Mouse (Mus musculus) heart, postnatal 10 days (tissue): ENCODE measurements around the gene Zfhx3. TPM values are rescaled to one million over a fixed set of nuclear protein-coding genes. Genes with fewer than 3 reads are reported as not detected.

Experiments
- DNase-seq, 2 experiments: peaks; one replicate each; pipeline ENCODE4 v3.0.0; 2021
- intact Hi-C: fragments of 180-260 bp; cut with DNase I; formaldehyde crosslinking; loops from one replicate; pipeline ENCODE4 v1.15.1; 2025
- total RNA-seq, 2 experiments: library from RNA; stranded (reverse); gene quantifications; 2 replicates each; pipeline ENCODE4 v1.2.3; 2021

Gene Zfhx3
- total RNA-seq, 2 experiments from 2014 or later: 10.8 TPM

DNA sequence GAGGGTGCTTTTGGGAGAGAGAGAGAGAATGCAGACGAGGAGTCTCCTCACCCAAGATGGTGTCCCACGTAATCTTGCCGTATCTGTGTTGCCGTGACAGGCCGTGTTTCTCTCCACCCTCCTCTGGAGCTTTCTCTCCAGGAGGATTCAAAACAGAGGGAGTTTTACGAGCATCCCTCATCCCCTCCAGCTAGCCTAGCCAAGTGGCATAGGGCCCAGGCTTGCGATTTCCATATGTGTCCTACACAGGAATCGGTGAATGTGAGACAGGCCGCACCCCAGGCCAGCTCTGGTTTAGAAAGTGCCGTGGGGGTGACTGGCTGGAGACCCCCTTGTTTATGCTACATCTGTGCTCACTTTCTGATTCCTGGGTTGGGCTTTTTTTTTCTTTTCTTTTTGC lies 869.2 kb downstream of the Zfhx3 start:
- intact Hi-C loops: no loop called here
- DNase-seq: peak; percentile 31 to 34

DNA sequence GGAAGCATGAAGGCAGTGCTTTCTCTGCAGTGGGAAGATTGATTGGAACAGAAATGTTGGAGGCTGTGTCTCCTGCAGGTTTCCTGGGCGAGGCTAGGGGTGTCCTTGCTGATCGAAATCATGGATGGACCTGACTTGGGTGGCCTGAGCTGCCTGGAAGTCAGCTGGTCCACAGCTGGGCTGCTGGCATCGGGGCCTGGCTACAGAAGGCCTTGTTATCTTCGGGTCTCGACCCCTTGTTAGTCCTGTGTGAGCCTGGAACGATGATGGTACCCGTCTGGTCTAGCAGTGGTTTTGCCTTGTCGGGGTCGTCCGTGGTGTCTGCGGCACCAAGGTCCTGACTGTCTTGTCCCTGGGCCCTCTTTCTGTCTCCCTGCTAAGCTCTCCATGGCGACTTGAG lies 870.9 kb downstream of the Zfhx3 start:
- intact Hi-C loops: no loop called here
- no peak for DNase-seq

DNA sequence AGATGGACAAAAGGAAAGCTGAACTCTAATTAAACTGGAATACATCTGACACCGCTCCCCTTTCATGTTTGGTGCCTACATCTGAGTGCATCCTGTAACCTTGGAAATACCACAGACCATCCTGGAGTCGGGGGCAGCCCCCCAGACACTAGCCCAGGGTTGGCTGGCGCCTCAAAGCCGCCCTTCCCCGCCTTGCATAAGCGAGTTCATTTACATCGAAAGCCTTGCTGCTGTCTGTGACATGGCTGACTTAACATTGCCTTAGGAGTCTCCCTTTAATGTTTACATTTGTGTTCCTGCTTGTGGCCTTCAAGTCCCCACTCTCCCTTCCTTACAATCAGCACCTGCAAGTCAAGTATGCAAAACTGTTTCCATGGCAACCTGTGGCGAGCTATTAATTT lies 876.8 kb downstream of the Zfhx3 start:
- intact Hi-C loops: no loop called here
- no peak for DNase-seq

DNA sequence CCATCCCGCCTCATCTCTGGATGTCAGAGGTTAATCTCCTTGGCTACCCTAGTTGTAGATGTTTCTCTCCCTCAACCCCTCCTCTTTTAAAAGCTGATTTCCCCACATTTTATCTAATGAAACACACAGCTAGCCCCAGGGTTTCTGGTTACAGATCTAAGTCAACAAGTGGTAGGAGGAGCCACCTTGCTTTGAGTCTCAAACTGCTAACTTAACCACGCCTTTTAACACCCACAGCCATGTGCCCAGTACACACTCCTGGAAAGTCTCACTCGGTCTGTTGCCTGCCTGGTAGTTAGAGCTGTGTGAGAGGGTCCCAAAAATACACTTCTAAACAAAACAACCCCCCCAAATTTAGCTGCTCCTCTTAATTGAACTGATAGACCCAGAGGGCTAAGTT lies 877.4 kb downstream of the Zfhx3 start:
- intact Hi-C loops: no loop called here

DNA sequence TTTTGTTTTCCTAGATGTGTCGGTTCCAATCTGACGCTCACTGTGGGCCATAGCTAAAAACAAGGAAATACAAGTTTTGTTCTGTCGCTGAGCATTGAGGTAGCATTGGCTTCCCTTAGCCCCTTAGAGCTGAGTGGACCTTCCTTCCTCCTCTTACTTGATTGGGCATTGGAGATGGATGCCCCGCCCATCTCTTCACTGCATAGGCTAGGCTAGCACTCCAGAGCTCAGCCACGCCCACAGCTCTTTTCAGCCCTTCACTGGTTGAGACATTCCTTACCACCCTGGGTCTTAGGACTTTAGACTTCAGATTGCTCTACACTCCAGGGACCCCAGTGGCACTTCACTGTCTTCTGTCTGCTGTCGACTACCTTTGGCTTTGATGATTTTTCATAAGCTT lies 878.2 kb downstream of the Zfhx3 start:
- intact Hi-C loops: no loop called here
- DNase-seq: peak; percentile 34 to 37

More for the DNA sequence above, 877.4 kb downstream of the Zfhx3 start:
- no peak for DNase-seq

DNA sequence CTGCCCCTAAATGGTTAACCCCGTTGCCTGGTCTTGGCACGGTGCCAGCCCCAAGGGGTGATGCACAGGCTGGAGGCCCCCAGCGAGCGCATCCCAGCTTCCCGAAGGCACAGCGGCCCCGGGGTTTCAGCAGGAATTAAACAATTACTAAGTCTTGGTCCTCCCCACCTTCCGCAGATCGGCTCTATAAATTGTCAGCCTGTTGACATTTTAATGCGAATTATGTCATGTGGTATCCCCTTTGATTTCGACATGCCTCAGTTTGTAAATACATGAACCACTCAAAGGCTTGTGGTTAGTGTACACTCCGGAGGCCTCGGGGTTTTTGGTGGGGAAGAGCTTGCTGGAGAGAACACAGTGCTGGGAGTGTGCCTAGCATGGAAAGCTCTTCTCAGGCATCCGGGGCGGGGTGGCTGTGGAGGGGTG lies 880.4 kb downstream of the Zfhx3 start:
- intact Hi-C loops: no loop called here
- DNase-seq: no peak

DNA sequence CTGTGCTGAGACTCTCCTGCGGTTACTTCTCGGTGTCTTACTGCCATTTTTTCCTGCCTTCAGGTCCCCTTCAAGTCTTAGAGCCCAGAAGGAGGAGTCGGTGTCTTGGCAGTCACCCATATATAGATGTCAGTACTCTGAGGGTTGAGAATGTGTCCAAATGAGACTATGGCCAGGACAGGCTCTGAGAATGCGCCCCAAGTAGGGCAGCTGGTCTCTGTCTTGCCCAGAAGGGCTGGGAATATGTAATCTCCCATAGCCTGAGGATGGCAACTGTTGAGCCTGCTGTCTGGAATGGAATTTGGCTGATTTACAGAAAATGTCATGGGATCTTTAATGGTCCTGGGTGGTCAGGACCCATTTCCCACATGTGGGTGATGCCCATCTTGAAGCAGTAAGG lies 881.6 kb downstream of the Zfhx3 start:
- no peak for DNase-seq

DNA sequence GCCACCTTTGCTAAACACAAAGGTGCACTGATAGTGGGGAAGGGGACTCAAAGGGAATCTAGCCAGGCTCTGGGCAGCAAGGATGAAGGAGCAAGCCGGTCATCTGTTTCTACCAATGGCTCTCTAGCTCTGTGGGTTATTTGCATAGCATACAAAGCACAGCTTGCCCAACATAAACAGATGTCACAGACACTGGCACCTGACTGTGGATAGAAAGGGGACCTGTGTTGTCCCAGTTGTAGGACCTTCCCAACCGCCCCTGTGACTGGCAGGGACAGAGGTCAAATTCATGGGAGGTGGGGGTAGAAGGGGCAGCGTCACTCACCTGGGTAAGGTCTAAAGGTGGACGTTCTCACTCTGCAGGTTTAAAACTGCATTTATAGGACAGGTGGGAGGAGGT lies 884.0 kb downstream of the Zfhx3 start:
- DNase-seq: no peak
- intact Hi-C loops: no loop called here

More for the DNA sequence above, 881.6 kb downstream of the Zfhx3 start:
- intact Hi-C loops: no loop called here

DNA sequence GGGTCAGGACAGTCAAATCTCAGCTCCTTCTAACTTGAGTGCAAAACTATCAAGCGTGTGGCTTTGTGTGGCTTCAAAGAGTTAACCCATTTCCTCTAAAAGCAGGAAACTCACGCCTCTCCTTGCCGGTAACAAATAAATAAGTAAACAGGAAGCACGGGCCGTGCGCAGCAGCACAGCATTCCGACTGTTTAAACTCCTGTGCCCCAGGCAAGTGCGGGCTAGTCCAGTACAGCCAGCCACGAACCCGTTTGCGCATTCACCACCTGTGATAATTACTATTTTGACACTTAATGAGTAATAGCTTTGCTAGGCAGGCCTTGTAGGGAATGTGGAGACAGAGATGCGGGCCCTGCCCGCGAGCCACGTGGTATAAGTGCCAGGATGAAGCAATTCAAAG lies 885.0 kb downstream of the Zfhx3 start:
- intact Hi-C loops: no loop called here
- peak in 1 of 2 experiments; percentile 20 for DNase-seq

DNA sequence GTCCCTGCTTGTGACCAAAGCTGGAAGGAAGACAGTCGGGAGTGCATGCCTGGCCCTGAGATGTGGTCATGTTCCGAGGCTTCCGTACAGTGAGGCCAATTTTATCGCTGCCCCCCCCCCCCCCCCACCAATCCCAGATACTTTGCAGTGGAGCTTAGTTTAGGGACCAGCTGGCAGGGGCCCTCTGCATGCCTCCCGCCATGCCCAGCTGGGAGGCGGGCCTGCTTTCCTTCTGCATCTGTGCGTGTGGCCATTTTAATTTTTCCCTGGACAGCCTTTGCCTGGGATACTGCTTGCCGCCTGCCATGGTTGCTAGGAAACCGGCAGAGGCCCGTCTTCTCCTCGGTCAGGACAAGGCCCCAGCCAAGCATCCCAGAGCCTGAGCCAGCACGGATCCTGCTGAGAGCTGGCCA lies 886.9 kb downstream of the Zfhx3 start:
- peak; percentile 48 to 50 for DNase-seq
- intact Hi-C loops: no loop called here

DNA sequence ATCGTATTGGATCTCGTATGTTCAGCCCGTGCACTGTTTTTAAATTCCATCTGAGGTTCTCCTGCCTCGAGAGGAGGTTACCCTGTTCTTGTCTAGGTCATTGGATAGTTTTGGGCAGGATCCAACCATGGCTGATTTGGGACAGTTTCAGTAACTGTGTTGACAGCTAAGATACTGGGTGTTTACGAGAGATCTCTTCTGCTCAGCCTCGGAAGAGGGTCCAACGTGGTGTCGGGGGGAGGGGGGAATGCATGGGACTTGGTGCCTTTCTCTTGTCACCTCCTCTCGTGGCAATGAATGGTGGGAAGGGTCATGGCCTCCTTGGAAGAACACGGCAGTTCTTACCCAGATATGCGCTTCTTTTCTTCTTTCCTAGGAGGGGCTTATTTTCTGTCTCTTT lies 892.7 kb downstream of the Zfhx3 start:
- intact Hi-C loops: no loop called here
- DNase-seq: no peak

DNA sequence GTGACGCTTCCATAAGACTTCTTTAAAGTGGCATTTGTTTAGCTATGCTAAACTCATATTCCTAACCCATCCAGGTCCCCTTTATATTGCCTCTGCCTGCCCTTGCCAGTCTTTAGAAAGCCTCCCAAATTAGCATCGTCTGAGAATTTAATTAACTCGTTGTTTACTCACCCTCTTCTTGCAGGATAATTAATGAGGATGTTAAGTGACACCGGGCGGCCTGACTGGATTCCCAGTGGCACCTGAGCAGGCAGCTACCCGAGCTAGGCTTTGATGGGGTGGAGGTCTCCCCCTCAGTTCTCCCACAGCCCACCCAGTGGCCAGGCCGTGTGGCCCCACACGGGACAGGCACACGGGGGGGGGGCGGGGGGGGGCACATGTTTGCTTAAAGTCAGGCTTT lies 895.3 kb downstream of the Zfhx3 start:
- intact Hi-C loops: no loop called here
- no peak for DNase-seq

DNA sequence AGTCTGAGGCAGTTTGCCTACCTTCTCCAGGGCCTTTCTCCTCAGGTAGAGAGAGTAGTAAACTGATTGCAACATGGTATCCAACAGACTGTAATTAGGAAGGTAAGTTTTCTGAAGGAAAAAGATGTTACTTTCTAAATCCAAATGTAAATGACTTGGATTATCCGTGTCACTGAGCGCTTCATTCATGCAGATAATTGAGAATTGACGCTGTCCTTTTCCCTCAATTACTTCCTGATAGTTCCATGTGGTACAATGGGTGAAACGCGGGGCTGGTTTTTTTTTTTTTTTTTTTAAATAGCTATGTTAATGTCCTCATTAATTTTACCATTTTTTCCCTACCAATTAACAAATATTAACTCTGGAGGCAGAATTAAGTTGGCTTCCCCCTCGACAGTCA lies 896.3 kb downstream of the Zfhx3 start:
- intact Hi-C loops: no loop called here

DNA sequence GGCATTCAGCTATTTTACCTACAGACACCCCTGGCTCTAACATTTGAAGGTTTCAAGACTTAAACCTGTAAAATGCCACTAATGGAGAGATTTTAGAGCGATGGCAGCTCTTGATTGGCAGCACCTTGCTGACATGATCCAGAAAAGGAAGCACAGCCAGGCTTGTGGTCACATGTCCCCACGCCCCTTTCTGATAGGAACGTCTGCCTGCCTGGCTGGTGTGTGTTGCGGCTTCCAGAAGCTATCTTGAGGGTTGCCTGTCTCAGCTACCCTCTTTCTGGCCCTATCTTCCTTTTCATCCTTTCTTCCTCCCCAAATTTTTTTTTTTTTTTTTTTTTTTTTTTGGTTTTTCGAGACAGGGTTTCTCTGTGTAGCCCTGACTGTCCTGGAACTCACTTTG lies 899.9 kb downstream of the Zfhx3 start:
- no peak for DNase-seq
- intact Hi-C loops: no loop called here

More for the DNA sequence above, 896.3 kb downstream of the Zfhx3 start:
- no peak for DNase-seq

DNA sequence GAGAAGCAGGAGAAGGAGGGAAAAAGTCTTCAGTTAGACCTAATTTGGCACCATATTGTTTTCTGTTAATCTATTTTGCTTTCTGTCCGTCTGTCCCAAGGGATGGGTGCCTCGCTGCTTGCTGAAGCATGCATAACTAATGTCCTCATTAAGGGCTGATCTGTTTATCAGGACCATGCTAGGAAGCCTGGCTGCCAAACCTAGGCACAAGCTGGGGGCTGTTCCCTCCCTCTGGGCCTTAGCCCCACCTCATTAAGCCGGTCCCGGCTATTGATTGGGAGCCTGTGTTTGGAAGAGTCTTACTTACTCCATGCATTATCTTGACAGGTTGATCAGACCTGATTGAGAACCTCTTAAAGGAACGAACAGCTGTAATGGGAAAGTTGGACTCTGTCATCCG lies 903.7 kb downstream of the Zfhx3 start:
- intact Hi-C loops: no loop called here
- DNase-seq: no peak

DNA sequence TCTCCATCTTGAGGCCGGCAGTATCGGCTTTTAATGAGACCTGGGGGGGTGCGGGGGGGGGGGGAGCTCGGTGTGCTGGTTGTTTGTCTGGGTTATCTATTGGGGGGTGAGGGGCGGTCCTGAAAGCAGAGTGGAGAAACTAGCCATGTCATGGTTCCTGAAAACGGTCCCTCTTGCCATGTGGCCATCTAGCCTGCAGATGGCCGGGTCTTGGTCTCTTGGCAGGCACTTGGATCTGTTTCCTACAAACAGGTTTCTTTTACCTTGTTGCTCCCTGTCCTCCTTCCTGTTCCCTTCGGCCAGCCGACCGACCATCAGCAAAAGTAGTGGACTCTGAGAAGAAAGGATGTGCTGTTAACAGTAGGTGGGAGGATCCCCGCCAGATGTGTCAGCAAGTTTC lies 904.4 kb downstream of the Zfhx3 start:
- DNase-seq: peak in 1 of 2 experiments; percentile 13
- intact Hi-C loops: no loop called here

DNA sequence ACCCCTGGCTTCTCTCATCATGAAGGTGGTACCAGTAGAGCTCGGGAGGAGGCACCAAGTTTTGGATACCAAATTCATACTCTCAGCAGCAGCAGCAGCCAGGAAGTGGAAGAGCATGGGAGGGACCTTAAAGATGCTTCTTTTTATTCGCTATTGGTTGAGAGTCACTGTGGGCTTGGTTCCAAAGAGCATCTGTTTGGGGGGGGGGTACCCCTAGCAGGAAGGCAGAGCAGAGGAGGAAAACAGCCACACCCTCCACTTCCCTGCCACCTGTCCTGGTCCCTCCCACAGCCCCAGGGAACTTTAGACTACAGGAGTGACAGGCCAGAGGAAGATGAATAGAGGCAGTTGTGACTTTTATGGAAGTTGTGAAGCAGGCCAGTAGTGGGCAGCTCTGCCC lies 904.9 kb downstream of the Zfhx3 start:
- DNase-seq: peak in 1 of 2 experiments; percentile 17
- intact Hi-C loops: no loop called here

DNA sequence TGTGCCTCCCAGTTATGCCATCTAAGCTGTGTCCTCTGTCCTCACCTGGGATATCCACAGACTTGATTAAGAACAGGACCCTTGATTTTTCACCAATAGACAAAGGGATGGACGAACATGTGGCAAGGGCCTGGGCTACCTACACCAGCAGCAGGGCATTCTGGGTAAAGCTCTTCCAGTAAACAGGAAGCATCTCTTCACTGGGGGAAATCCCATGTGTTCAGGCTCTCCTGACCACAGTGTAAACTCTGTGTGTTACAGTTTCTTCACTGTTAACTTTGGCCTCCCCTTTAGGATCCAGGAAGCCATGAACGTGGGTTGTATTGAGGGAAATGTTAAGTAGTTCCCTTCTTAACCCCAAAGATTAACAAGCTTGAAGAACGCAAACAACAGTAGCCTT lies 906.0 kb downstream of the Zfhx3 start:
- no peak for DNase-seq
- intact Hi-C loops: no loop called here

DNA sequence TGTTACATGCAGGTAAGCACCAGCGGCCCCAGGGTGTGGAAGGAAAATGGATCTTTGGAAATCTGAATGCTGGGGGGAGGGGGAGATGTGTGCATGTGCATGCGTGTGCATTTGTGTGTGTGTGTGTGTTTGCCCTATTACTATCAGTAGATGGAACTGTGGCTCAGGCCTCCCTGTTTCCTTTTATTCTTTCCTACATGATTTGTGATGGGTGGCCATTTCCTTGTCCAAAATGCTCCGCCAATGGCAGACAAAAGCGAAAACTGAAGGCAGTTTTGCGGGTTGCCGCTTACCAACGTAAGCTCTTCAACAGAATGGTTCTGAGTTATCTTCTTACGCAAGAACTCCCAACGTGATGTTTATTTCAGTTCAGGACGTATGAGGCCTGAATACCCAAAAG lies 910.6 kb downstream of the Zfhx3 start:
- intact Hi-C loops: no loop called here
- no peak for DNase-seq

DNA sequence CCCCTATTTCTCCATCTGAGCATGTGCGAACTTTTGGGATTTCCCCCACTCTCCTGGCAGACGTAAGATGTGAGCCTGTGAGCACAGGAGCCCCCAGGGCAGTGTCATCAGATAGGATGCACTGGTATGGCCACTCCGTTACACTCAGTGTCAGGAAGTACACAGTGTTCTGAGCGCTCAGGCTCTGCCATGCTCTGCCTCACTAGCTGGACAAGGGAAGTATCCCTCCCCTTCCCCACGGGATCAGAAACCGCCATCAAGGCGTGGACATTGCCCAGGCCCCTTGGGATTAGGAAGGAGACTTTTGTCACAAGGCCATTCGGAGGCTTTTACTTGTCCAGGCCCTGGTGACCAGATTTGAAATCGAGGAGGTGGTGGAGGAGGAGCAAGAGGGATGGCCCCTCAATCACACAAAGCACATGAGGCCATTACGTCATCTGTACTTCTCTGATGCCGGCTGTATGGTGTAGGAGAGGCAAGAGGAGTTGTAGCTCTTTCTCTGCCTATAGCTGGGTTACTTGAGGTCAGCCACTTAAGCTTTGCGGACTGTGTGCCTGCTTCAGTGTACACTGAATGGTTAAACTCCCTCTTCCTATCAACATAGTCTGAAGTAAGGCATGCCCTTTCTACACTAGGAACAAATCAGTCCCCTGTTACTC lies 912.1 kb downstream of the Zfhx3 start:
- no peak for DNase-seq
- intact Hi-C loops: no loop called here

DNA sequence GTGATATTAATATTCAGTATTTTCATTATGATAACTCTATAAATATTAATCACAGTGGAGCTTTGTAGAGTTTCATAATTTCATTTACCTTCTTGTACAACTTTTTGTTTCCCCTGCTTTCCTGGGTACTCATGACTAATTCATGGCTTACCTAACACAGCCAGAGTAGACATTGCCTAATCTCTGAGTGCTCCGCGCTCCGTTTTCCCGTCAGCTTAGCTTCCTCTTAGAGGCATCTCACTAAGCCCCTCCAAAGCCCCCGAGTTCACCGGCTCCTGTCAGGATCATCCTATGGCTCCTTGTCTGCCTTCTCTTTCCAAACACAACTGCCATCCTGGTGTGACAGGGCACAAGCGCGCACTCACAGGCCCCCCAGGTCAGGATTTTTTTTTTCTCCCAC lies 916.6 kb downstream of the Zfhx3 start:
- intact Hi-C loops: no loop called here
- DNase-seq: no peak

DNA sequence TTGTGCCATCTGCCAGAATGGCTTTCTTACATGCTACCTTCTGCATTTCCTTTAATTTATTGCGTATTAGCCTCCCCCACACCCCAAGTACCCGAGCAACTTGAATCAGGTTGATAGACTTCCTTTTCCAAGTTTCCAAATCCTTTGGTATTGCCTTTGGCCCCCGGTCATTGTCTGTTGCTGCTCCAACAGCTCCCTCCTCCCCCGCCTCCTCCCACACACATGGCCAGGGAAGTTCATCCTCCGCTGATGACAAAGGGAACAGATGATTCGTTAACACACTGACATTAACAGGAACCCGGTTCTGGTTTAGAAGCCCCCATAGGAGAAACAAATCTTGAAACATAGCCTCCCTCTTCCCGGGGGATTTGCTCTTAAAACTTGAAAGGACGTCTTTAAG lies 917.5 kb downstream of the Zfhx3 start:
- peak; percentile 58 to 61 for DNase-seq
- intact Hi-C loops: no loop called here

DNA sequence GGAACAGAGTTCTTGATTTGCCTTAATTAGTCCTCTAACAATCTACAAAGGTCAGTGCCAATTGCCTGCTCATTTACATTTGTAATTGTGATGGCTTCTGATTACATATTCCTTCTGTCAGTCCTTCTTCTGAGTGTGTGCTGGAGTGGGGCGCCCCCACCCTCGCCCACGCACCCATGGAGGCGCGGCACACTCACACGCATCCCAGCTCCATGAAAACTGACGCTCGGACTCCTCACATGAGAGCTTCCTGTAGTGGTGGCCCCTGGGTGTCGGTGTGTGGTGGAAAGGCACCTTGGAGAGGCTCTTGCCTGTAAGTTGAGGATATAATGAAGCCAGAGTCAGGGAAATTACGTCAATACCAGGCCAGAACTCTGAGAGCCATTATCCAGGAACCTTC lies 921.0 kb downstream of the Zfhx3 start:
- intact Hi-C loops: no loop called here
- no peak for DNase-seq
